Mouse (Mus musculus): ENCODE data around the gene Pde11a.

The Pde11a gene

DNA sequence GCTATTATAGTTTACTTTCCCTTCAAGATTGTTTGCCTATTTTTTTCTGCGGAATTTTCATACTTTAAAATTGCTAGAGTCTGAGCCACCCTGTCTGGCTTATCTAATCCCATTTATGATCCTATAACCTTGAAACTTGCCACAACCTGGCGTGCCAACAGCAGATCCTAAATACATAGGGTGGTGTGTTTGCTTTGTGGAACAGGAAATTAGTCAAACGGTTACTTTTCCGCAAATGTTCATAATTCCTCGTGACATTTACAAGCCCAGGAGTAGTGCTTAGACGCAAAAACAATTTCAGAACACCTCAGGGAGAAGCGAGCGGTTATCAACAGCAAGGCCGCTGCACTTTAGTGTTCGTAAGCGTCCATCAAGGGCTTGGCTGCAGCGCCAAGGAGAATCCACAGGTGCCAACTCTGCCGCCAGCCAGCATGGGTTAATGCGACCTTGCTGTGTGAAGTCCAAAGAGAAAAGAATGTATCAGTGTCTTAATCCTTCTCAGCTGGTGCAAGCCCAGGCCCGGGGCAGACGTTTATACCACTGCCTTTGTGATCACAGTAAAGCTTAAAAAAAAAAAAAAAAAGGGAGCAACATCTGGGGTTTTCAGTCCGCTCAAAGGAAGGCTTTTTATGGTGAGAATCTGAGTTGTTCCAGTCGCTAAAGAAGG lies 379.3 kb downstream of the Pde11a start:
- DNase-seq (ENCODE audit: low spot score in 2 of 2): peak in 1 of 2 experiments; percentile 43

DNA sequence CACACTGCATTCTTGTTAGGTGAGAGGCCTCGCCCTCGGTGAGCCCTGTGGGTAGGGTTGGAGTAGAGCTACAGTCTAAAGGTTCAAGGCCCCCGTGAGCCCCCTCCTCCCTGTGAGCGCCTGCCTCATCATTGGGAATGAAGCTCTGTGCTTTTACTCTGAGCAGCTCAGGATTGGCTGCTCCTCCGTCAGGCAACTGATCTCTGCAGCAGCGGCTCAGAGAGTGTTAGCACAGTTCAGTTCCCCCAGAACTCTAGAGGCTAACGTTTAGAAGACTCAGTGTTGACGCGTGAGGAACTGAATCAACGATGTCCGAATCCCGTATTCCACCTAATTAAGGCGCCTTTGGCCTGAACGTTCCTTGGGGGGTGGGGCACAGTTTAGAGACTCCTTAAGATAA lies 382.9 kb downstream of the Pde11a start:
- DNase-seq (ENCODE audit: low spot score in 2 of 2): no peak

DNA sequence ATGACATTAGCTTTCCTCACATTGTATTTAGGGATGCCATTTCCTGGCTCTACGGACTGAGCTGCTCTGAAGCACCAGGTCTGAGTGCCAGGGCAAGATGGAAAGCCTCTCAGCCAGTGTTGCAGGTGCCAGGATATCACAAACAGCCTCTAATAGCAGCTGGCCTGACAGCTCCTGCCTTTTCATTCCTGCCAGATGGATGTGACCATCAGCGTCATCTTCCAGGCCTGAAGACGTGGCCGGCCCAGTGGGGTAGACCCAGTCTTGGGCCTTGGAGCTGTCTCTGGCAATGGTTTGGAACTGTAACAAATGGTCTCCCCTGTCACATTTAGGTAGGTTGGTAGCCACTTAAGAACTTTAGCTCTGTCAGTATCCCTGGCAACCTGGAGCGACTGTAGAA lies 385.3 kb downstream of the Pde11a start:
- no peak for DNase-seq (ENCODE audit: low spot score in 2 of 2)

DNA sequence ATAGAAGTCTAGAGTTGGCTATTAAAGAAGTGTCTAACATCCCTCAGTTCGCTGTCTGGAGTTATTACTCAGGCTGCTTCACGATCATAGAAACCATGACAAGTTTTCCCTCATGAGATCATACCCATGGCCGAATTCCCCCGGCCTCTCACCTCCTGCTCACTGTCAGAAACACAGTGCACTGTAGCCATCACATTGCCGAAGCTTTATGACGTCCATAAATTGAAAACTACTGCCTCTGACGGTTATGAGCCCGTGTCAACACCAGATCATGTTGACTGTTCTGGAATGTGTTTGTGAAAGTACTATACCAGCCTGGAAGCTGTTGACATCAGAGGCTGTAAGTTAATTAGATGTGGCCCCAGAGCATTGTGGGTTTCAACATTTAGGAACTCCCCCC lies 387.9 kb downstream of the Pde11a start:
- DNase-seq (ENCODE audit: low spot score in 2 of 2): no peak

Data from cerebellum, postnatal 4 days (tissue).